Mouse (Mus musculus) T-cell, adult 2 months (primary cell): ENCODE data around the gene Zfp941.
"Not testable (repeated sequence)": the region's sequence is repeated elsewhere in the genome, so short reads cannot be mapped to it uniquely, and the experiment has no call there.

ENCODE experiments used
- DNase-seq: peaks from one replicate; pipeline ENCODE4 v3.0.0; 2022; ENCODE audit warnings: low spot score

Zfp941 gene

DNA sequence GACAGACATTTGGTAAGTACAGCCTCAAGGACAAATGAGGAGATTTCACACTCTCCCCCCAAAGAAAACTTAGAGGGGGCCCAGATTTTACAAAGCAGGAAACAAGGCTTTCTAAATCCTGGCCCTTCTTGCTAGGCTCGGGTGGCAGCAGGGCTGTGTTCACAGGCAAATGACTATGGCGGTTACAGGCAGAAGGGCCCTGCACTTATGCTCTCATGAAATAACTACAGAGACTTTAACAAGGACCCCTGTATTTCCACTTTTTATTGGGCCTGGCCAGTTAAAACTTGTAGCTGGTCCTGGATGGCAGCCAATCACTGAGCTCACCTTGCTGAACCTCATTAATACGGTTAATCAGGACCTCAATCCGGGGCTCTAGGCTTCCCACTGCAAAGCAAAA is 41.4 kb downstream of the Zfp941 start:
- no peak for DNase-seq

DNA sequence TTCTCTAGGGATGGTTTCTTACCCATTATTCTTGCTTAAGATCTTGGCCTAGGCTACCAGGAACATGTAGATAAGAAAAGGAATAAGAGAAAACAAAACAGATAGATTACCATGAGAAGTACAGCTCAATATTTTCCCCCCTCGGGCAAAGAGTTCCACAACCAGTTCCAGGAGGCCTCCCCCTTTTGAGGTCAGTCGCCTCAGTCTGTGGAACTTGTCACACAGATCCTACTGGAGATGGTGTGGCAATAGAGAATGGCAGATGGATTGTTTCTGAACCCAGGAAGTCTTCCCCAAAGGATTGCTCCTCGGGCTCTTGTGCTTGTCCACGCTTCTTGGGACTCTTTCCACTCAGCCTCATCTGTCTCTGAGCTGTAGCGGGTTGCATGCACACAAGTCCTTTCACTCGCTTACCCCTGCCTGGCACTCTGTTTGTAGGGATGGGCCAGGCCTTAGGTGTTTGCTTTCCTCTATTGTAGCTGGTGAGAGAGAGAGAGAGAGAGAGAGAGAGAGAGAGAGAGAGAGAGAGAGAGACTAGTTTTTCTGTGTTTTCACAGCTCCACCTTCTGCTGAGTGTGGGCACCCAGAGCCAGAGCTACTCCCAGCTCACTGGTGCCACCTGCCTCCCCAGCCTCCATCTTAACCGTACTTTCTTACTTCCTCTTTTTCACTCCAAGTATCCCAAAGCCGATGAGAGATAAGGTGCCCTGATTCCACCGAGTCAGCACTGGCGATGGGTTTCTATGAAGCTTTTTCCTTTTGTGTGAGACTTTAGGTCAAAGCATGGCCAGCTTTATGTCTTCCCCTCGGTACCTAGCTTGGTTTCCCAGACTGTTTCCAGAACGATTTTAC is 55.9 kb downstream of the Zfp941 start:
- no peak for DNase-seq

DNA sequence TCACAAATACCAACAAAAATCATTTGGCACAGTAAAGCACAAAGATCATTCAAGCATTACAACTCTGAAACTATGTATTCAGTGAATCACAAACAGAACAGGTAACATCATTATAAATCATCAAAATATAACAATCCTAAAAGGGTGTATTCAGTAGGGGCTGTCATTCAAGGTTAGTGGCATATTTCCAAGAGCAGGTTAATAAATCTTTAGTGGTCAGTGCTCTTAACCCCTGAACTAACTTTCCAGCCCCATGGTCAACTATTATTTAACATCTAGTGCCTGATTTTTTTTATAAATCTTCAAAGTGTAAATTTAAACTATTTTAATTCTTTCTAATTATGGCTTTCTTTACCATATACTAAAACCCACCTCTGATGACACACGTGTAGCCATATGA is 56.6 kb downstream of the Zfp941 start:
- not testable (repeated sequence) for DNase-seq

DNA sequence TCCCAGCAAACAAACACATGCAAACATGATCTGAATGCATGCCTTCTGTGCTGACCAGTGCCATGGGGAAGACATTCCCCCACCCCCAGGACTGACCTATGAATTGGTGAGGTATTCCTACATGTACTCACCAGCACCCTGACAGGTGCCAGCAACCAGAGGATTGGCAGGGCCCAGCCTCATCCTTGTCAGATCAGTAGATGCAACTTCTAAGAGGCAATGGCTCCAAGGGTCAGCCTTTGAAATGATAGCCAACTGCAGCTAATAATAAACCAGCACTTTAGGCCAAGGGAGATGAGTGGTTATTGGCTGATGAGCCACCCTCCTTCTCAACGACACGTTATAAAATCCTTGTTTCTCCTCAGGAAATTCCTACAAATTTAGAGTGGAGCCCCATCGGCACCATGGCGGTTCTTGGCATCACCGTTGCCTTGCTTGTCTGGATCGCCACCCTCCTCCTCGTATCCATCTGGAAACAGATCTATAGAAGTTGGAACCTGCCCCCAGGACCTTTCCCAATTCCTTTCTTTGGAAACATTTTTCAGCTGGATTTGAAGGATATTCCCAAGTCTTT is 58.4 kb downstream of the Zfp941 start, which contains the start of gene Cyp2e1:
Gene Cyp2e1 (plus strand): TSS at position 293 of the 574 bp plus-strand sequence.
- no peak for DNase-seq

DNA sequence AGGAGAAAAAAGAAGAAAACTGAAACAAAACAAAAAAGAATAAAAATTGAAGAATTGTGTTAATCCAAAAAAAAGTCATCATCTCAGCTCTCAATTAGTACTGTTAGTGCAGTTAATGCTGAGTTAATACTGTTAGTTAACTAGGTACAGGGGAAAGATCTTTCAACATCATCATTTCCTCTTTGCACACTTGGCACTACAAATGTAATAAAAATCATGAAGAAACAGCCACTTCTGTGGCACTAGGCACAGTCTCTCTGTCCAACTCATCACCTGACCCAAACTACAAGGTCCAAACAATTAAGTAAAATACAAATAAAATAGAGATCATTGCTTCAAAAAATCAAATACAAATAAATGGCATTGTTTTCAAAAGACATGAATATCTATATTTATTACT is 61.3 kb downstream of the Zfp941 start:
- DNase-seq: no peak
